Mouse (Mus musculus) C2C12 (cell line): ENCODE measurements around the gene Rhbdd3. TPM values are rescaled to one million over a fixed set of nuclear protein-coding genes. Genes with fewer than 3 reads are reported as not detected.

Experiments used
- H3K27me3 ChIP-seq: one replicate; pipeline ENCODE4 v1.6.1; 2011; ENCODE audit not compliant: control insufficient read depth, insufficient read depth, insufficient read length
- H3K36me3 ChIP-seq: one replicate; pipeline ENCODE4 v1.6.1; 2011; ENCODE audit not compliant: control insufficient read depth, insufficient read depth
- H3K4me3 ChIP-seq: one replicate; pipeline ENCODE4 v1.5.1; 2011; ENCODE audit warnings: mild to moderate bottlenecking, control low read depth; ENCODE audit not compliant: poor library complexity, insufficient read depth, severe bottlenecking
- H3K79me2 ChIP-seq: one replicate; pipeline ENCODE4 v1.6.1; 2011; ENCODE audit not compliant: control insufficient read depth, insufficient read depth
- H3K79me3 ChIP-seq: one replicate; pipeline ENCODE4 v1.6.1; 2011; ENCODE audit warnings: low read depth, control low read depth
- H3ac ChIP-seq: one replicate; pipeline ENCODE3; 2011; ENCODE audit warnings: low read depth; ENCODE audit not compliant: control insufficient read depth, insufficient read length
- CEBPB ChIP-seq: IDR thresholded peaks from one replicate; pipeline ENCODE4 v1.6.1; 2011; ENCODE audit warnings: low read depth, mild to moderate bottlenecking, control low read depth, moderate library complexity
- CTCF ChIP-seq: IDR thresholded peaks from one replicate; pipeline ENCODE4 v1.5.1; 2011; ENCODE audit not compliant: control insufficient read depth, insufficient read depth, insufficient read length
- FOSL1 ChIP-seq: IDR thresholded peaks from one replicate; pipeline ENCODE4 v1.8.0; 2011; ENCODE audit warnings: mild to moderate bottlenecking, low read length; ENCODE audit not compliant: poor library complexity, insufficient read depth, severe bottlenecking
- MAX ChIP-seq: IDR thresholded peaks from one replicate; pipeline ENCODE4 v1.6.1; 2011; ENCODE audit warnings: mild to moderate bottlenecking, control low read depth
- MYOD1 ChIP-seq: IDR thresholded peaks from one replicate; pipeline ENCODE4 v1.6.1; 2011; ENCODE audit warnings: low read depth; ENCODE audit not compliant: control insufficient read depth, insufficient read length
- MYOG ChIP-seq: IDR thresholded peaks from one replicate; pipeline ENCODE4 v1.6.1; 2011; ENCODE audit not compliant: control insufficient read depth, insufficient read length; ENCODE audit errors: extremely low read depth
- USF1 ChIP-seq: IDR thresholded peaks from one replicate; pipeline ENCODE4 v1.6.1; 2011; ENCODE audit warnings: low read depth, mild to moderate bottlenecking, control low read depth, moderate library complexity
- polyA plus RNA-seq: library from polyadenylated mRNA; unstranded; fragments of >200 nt; fragmentation: generic; extraction: Trizol; gene quantifications from one replicate; pipeline ENCODE4 v1.2.1, GENCODE M21; 2012; ENCODE audit warnings: missing spikeins

Rhbdd3 gene
- polyA plus RNA-seq, 1 experiment, result 12.0 TPM

- Histone ChIP-seq H3K4me3 (peak overlapping the region; percentile 100), H3K79me3 (peaks cover 58% of the 10 kb centered on the region), H3ac (peak overlapping the region; percentile 99), H3K79me2 (peaks cover 77% of the 10 kb centered on the region), H3K36me3 (peaks cover 45% of the 10 kb centered on the region), H3K27me3 (no peaks in the 10 kb centered on the region)
- TF ChIP-seq CEBPB, result no peak
- TF ChIP-seq FOSL1, result no peak
- TF ChIP-seq MAX, result no peak
- no peak for TF ChIP-seq MYOG
- no peak for TF ChIP-seq CTCF
- TF ChIP-seq MYOD1, result no peak
- no peak for TF ChIP-seq USF1
These were observed 541 bp upstream of the Rhbdd3 start for GRCm38 (mm10) chr11:5098035-5098735.

GRCm38 (mm10) chr11:5099576-5100183, 954 bp downstream of the Rhbdd3 start:
- H3K79me2 ChIP-seq, result peaks cover 62% of the 10 kb centered on the region
- peaks cover 39% of the 10 kb centered on the region for H3K36me3 ChIP-seq
- peak overlapping the region; percentile 99 for H3ac ChIP-seq
- peak overlapping the region; percentile 100 for H3K4me3 ChIP-seq
- TF ChIP-seq MYOD1 (no peak), MAX (peak; percentile 86)
- peaks cover 43% of the 10 kb centered on the region for H3K79me3 ChIP-seq
- H3K27me3 ChIP-seq, result no peaks in the 10 kb centered on the region

GRCm38 (mm10) chr11:5100283-5100682, 1.6 kb downstream of the Rhbdd3 start:
- Histone ChIP-seq H3K4me3 (peak overlapping the region; percentile 100), H3K79me2 (peaks cover 56% of the 10 kb centered on the region), H3ac (peak overlapping the region; percentile 38), H3K79me3 (peaks cover 37% of the 10 kb centered on the region), H3K36me3 (peaks cover 33% of the 10 kb centered on the region), H3K27me3 (no peaks in the 10 kb centered on the region)
- TF ChIP-seq CEBPB (no peak), CTCF (no peak), MYOD1 (no peak), FOSL1 (no peak), USF1 (no peak), MYOG (no peak), MAX (no peak)

- Histone ChIP-seq H3K27me3 (no peaks in the 10 kb centered on the region), H3ac (no peak overlapping the region), H3K79me3 (peaks cover 32% of the 10 kb centered on the region), H3K79me2 (peaks cover 51% of the 10 kb centered on the region), H3K4me3 (no peak overlapping the region), H3K36me3 (peaks cover 28% of the 10 kb centered on the region)
- TF ChIP-seq CTCF, result no peak
- TF ChIP-seq CEBPB, result no peak
- TF ChIP-seq MYOG, result no peak
- TF ChIP-seq USF1, result no peak
- TF ChIP-seq MYOD1, result no peak
- no peak for TF ChIP-seq FOSL1
- no peak for TF ChIP-seq MAX
These were observed 2.1 kb downstream of the Rhbdd3 start for GRCm38 (mm10) chr11:5100801-5101200.

GRCm38 (mm10) chr11:5101641-5102040, 2.9 kb downstream of the Rhbdd3 start:
- Histone ChIP-seq H3K79me3 (peaks cover 23% of the 10 kb centered on the region), H3ac (no peak overlapping the region), H3K36me3 (peaks cover 20% of the 10 kb centered on the region), H3K4me3 (no peak overlapping the region), H3K27me3 (no peaks in the 10 kb centered on the region), H3K79me2 (peaks cover 42% of the 10 kb centered on the region)
- TF ChIP-seq MYOG (no peak), MYOD1 (no peak), USF1 (no peak), CTCF (no peak), CEBPB (no peak), FOSL1 (no peak), MAX (no peak)
